Mouse (Mus musculus): ENCODE results near the gene Slc5a5.
A peak's percentile ranks its signal among the peaks of the same experiment; 100 is the strongest.

Slc5a5 gene

GRCm38 (mm10) chr8:70880126-70880525, 12.4 kb downstream of the Slc5a5 start:
- DNase-seq (ENCODE audit: low spot score in 2 of 2): no peak

GRCm38 (mm10) chr8:70879500-70879899, 13.1 kb downstream of the Slc5a5 start:
- no peak for DNase-seq (ENCODE audit: low spot score in 2 of 2)

- DNase-seq (ENCODE audit: low spot score in 2 of 2): no peak
Observed at GRCm38 (mm10) chr8:70878178-70878577, 14.4 kb downstream of the Slc5a5 start.

GRCm38 (mm10) chr8:70876382-70876781, 16.2 kb downstream of the Slc5a5 start:
- DNase-seq (ENCODE audit: low spot score in 2 of 2): no peak

- no peak for DNase-seq (ENCODE audit: low spot score in 2 of 2)
Observed at GRCm38 (mm10) chr8:70874441-70874840, 18.1 kb downstream of the Slc5a5 start.

- DNase-seq (ENCODE audit: low spot score in 2 of 2): peak; percentile 91 to 96
Observed at GRCm38 (mm10) chr8:70873364-70873985, 19.1 kb downstream of the Slc5a5 start, which contains the start of gene Ccdc124. Gene Ccdc124 (minus strand): TSS chr8:70873935.

- DNase-seq (ENCODE audit: low spot score in 2 of 2): no peak
Observed at GRCm38 (mm10) chr8:70872643-70873363, 19.8 kb downstream of the Slc5a5 start.

- no peak for DNase-seq (ENCODE audit: low spot score in 2 of 2)
Observed at GRCm38 (mm10) chr8:70871195-70871807, 21.3 kb downstream of the Slc5a5 start.

- DNase-seq (ENCODE audit: low spot score in 2 of 2): peak; percentile 62 to 66
Observed at GRCm38 (mm10) chr8:70869601-70870041, 22.9 kb downstream of the Slc5a5 start.

- no peak for DNase-seq (ENCODE audit: low spot score in 2 of 2)
Observed at GRCm38 (mm10) chr8:70869199-70869571, 23.4 kb downstream of the Slc5a5 start.

GRCm38 (mm10) chr8:70868559-70869198, 23.9 kb downstream of the Slc5a5 start:
- no peak for DNase-seq (ENCODE audit: low spot score in 2 of 2)

- DNase-seq (ENCODE audit: low spot score in 2 of 2): no peak
Observed at GRCm38 (mm10) chr8:70866566-70866965, 26.0 kb downstream of the Slc5a5 start.

- DNase-seq (ENCODE audit: low spot score in 2 of 2): no peak
Observed at GRCm38 (mm10) chr8:70866001-70866520, 26.5 kb downstream of the Slc5a5 start.

- peak; percentile 99 to 100 for DNase-seq (ENCODE audit: low spot score in 2 of 2)
Observed at GRCm38 (mm10) chr8:70865350-70866000, 27.1 kb downstream of the Slc5a5 start.

- DNase-seq (ENCODE audit: low spot score in 2 of 2): no peak
Observed at GRCm38 (mm10) chr8:70864712-70865221, 27.8 kb downstream of the Slc5a5 start.

- DNase-seq (ENCODE audit: low spot score in 2 of 2): no peak
Observed at GRCm38 (mm10) chr8:70863956-70864711, 28.4 kb downstream of the Slc5a5 start.

- DNase-seq (ENCODE audit: low spot score in 2 of 2): no peak
Observed at GRCm38 (mm10) chr8:70862824-70863641, 29.5 kb downstream of the Slc5a5 start, which contains the start of gene Kcnn1. Gene Kcnn1 (minus strand): TSS chr8:70863258.

GRCm38 (mm10) chr8:70857516-70857915, 35.0 kb downstream of the Slc5a5 start:
- DNase-seq (ENCODE audit: low spot score in 2 of 2): no peak

- DNase-seq (ENCODE audit: low spot score in 2 of 2): no peak
Observed at GRCm38 (mm10) chr8:70856541-70857197, 35.9 kb downstream of the Slc5a5 start.
